Mouse (Mus musculus): ENCODE measurements around the gene Vdac2.

Vdac2 gene

GRCm38 (mm10) chr14:21817453-21817852 is 7.6 kb upstream of the Vdac2 start:
- no peak for DNase-seq (ENCODE audit: low read depth, low spot score)

- no peak for DNase-seq (ENCODE audit: low read depth, low spot score)
Observed at GRCm38 (mm10) chr14:21820880-21821505, 4.0 kb upstream of the Vdac2 start.

GRCm38 (mm10) chr14:21822307-21822706 is 2.7 kb upstream of the Vdac2 start:
- DNase-seq (ENCODE audit: low read depth, low spot score) = no peak

GRCm38 (mm10) chr14:21822795-21823374 is 2.2 kb upstream of the Vdac2 start:
- DNase-seq (ENCODE audit: low read depth, low spot score) = no peak

- no peak for DNase-seq (ENCODE audit: low read depth, low spot score)
Observed at GRCm38 (mm10) chr14:21823897-21824296, 1.1 kb upstream of the Vdac2 start.

GRCm38 (mm10) chr14:21825786-21826491 is 901 bp downstream of the Vdac2 start:
- DNase-seq (ENCODE audit: low read depth, low spot score) = no peak

GRCm38 (mm10) chr14:21830876-21831767 is 6.1 kb downstream of the Vdac2 start:
- peak; percentile 94 for DNase-seq (ENCODE audit: low read depth, low spot score)

- DNase-seq (ENCODE audit: low read depth, low spot score) = no peak
Observed at GRCm38 (mm10) chr14:21831830-21832403, 6.9 kb downstream of the Vdac2 start.

GRCm38 (mm10) chr14:21838336-21839017 is 13.4 kb downstream of the Vdac2 start:
- no peak for DNase-seq (ENCODE audit: low read depth, low spot score)

- no peak for DNase-seq (ENCODE audit: low read depth, low spot score)
Observed at GRCm38 (mm10) chr14:21841819-21842592, 17.0 kb downstream of the Vdac2 start.

- DNase-seq (ENCODE audit: low read depth, low spot score) = no peak
Observed at GRCm38 (mm10) chr14:21843263-21843662, 18.2 kb downstream of the Vdac2 start.

GRCm38 (mm10) chr14:21846827-21847380 is 21.9 kb downstream of the Vdac2 start:
- DNase-seq (ENCODE audit: low read depth, low spot score) = no peak

GRCm38 (mm10) chr14:21847381-21848165 is 22.5 kb downstream of the Vdac2 start:
- peak; percentile 71 for DNase-seq (ENCODE audit: low read depth, low spot score)

GRCm38 (mm10) chr14:21848166-21849154 is 23.4 kb downstream of the Vdac2 start, which contains the start of gene Comtd1:
Gene Comtd1 (minus strand): TSS chr14:21848977.
- DNase-seq (ENCODE audit: low read depth, low spot score) = peak; percentile 96

GRCm38 (mm10) chr14:21849524-21850418 is 24.7 kb downstream of the Vdac2 start:
- no peak for DNase-seq (ENCODE audit: low read depth, low spot score)

- DNase-seq (ENCODE audit: low read depth, low spot score) = no peak
Observed at GRCm38 (mm10) chr14:21850419-21851127, 25.5 kb downstream of the Vdac2 start.
